Mouse (Mus musculus): Measurements from ENCODE around the gene Cdc25b. TPM values are rescaled to one million over a fixed set of nuclear protein-coding genes. Genes with fewer than 3 reads are reported as not detected.

Cdc25b gene
- polyA plus RNA-seq, 1 experiment from 2014 or later = 102 TPM

GRCm38 (mm10) chr2:131196606-131197316 lies 10.0 kb downstream of the Cdc25b start:
- 89% methylated on average over 16 of the region's 16 CpGs for WGBS
- Histone ChIP-seq H3K9me3 (ENCODE audit: control insufficient read depth, low read length) (no peaks in the 10 kb centered on the region), H3K9ac (ENCODE audit: low read depth, low read length) (no peak overlapping the region), H3K27me3 (ENCODE audit: control insufficient read depth, insufficient read depth, low read length) (no peaks in the 10 kb centered on the region), H3K36me3 (ENCODE audit: control insufficient read depth, insufficient read depth, low read length) (peaks cover 20% of the 10 kb centered on the region), H3K4me1 (replicated peaks; ENCODE audit: control insufficient read depth, insufficient read depth, low read length) (no peaks in the 10 kb centered on the region), H3K4me3 (ENCODE audit: low read depth, low read length) (no peak overlapping the region), H3K4me2 (replicated peaks; ENCODE audit: low read depth, low read length) (no peak overlapping the region), H3K27ac (ENCODE audit: low read depth, low read length) (no peak overlapping the region)
- DNase-seq (ENCODE audit: low spot score) (no peak), ATAC-seq (ENCODE audit: low FRiP score) (no peak)

GRCm38 (mm10) chr2:131200710-131201109 lies 14.0 kb downstream of the Cdc25b start:
- Histone ChIP-seq H3K9me3 (ENCODE audit: control insufficient read depth, low read length) (no peaks in the 10 kb centered on the region), H3K4me3 (ENCODE audit: low read depth, low read length) (no peak overlapping the region), H3K4me2 (replicated peaks; ENCODE audit: low read depth, low read length) (no peak overlapping the region), H3K27me3 (ENCODE audit: control insufficient read depth, insufficient read depth, low read length) (no peaks in the 10 kb centered on the region), H3K27ac (ENCODE audit: low read depth, low read length) (no peak overlapping the region), H3K4me1 (replicated peaks; ENCODE audit: control insufficient read depth, insufficient read depth, low read length) (no peaks in the 10 kb centered on the region), H3K36me3 (ENCODE audit: control insufficient read depth, insufficient read depth, low read length) (peaks cover 3% of the 10 kb centered on the region; the same call in 1 of the 2 replicates), H3K9ac (ENCODE audit: low read depth, low read length) (no peak overlapping the region)
- ATAC-seq (ENCODE audit: low FRiP score) (no peak), DNase-seq (ENCODE audit: low spot score) (no peak)
- 81% methylated on average over 2 of the region's 2 CpGs for WGBS

DNA sequence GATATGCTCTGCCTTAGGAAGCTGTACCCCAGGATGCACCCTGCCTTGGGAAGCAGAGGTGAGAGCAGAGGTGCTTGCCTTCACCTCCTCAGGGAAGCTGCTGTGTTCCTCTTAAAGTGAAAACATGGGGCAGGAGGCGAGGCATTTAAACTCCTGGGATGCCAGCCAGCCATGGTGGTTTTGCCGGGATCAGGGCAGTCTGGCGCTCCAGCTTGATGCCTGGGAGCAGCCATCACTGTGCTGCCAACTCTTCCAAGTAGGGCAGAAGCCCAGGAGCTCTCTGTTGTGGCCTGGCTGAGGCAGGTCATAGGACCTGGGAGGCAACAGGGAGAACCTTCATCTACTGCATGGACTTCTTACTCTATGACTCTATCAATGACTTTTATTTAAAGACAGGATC lies 14.5 kb downstream of the Cdc25b start:
- no peaks in the 10 kb centered on the region for H3K9me3 ChIP-seq (ENCODE audit: control insufficient read depth, low read length)
- H3K4me3 ChIP-seq (ENCODE audit: low read depth, low read length) = no peak overlapping the region
- H3K27ac ChIP-seq (ENCODE audit: low read depth, low read length) = no peak overlapping the region
- no peak overlapping the region for H3K4me2 ChIP-seq (replicated peaks; ENCODE audit: low read depth, low read length)
- H3K9ac ChIP-seq (ENCODE audit: low read depth, low read length) = no peak overlapping the region
- 89% methylated on average over 3 of the region's 3 CpGs for WGBS
- H3K36me3 ChIP-seq (ENCODE audit: control insufficient read depth, insufficient read depth, low read length) = peaks cover 3% of the 10 kb centered on the region; the same call in 1 of the 2 replicates
- DNase-seq (ENCODE audit: low spot score) (no peak), ATAC-seq (ENCODE audit: low FRiP score) (no peak)
- H3K27me3 ChIP-seq (ENCODE audit: control insufficient read depth, insufficient read depth, low read length) = no peaks in the 10 kb centered on the region
- H3K4me1 ChIP-seq (replicated peaks; ENCODE audit: control insufficient read depth, insufficient read depth, low read length) = no peaks in the 10 kb centered on the region

DNA sequence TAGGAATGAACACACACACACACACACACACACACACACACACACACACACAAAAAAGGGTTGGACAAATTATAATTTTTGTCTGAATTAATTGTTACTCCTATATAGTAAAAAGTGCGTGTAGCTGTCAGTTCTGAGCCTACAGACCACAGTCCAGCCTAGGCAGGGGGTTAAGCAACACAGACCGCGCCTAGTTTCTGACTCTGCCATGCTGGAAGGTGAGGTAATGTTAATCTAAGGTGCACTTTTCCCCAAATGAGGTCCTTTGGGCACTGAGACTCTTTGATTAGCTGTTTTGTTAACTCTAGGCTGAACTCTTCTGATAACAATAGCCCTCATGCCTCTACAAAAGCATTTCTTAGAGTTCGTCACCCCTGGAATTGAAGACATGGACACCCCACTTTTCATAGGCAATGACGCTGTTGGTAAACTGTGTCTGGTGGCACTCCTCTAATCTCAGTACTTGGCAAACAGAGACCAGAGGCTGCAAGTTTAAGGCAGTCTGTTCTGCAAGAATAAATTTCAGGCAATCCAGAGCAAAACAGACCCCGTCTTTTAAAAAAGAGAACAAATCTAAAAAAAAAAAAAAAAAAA lies 17.2 kb downstream of the Cdc25b start:
- H3K4me3 ChIP-seq (ENCODE audit: low read depth, low read length) = no peak overlapping the region
- H3K36me3 ChIP-seq (ENCODE audit: control insufficient read depth, insufficient read depth, low read length) = no peaks in the 10 kb centered on the region
- no peaks in the 10 kb centered on the region for H3K9me3 ChIP-seq (ENCODE audit: control insufficient read depth, low read length)
- DNase-seq (ENCODE audit: low spot score) (no peak), ATAC-seq (ENCODE audit: low FRiP score) (no peak)
- WGBS = 89% methylated on average over 6 of the region's 6 CpGs
- H3K9ac ChIP-seq (ENCODE audit: low read depth, low read length) = no peak overlapping the region
- no peak overlapping the region for H3K27ac ChIP-seq (ENCODE audit: low read depth, low read length)
- no peak overlapping the region for H3K4me2 ChIP-seq (replicated peaks; ENCODE audit: low read depth, low read length)
- no peaks in the 10 kb centered on the region for H3K4me1 ChIP-seq (replicated peaks; ENCODE audit: control insufficient read depth, insufficient read depth, low read length)
- no peaks in the 10 kb centered on the region for H3K27me3 ChIP-seq (ENCODE audit: control insufficient read depth, insufficient read depth, low read length)

DNA sequence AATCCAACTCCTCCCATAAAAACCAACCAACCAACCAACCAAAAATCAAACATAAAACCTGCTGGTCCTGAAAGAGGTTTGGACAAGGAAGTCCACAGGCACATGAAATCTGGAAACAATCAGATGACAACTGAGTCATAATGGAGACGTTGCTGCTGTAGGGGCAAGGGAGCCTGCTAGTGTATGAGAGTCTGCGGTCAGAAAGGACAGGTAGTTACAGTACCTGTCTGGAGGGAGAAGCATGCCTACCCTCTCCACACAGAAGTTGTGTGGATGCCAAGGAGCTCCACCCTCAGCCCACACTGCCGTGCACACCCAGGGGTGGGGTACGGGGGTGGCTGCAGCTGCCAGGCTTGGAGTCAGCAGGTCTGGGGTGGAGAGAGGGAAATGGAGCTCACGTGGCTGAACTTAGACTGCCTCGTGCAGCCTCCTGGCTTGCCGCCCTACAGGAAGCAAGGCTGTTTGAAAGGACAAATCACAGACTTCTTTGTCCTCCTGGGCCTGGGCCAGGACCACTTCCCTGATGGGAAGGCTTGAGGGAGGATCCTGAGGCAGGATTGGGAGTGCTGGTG lies 17.7 kb downstream of the Cdc25b start:
- WGBS = 64% methylated on average over 7 of the region's 7 CpGs
- no peaks in the 10 kb centered on the region for H3K27me3 ChIP-seq (ENCODE audit: control insufficient read depth, insufficient read depth, low read length)
- H3K4me2 ChIP-seq (replicated peaks; ENCODE audit: low read depth, low read length) = no peak overlapping the region
- H3K9me3 ChIP-seq (ENCODE audit: control insufficient read depth, low read length) = no peaks in the 10 kb centered on the region
- DNase-seq (ENCODE audit: low spot score) (no peak), ATAC-seq (ENCODE audit: low FRiP score) (no peak)
- H3K4me1 ChIP-seq (replicated peaks; ENCODE audit: control insufficient read depth, insufficient read depth, low read length) = no peaks in the 10 kb centered on the region
- no peak overlapping the region for H3K9ac ChIP-seq (ENCODE audit: low read depth, low read length)
- H3K4me3 ChIP-seq (ENCODE audit: low read depth, low read length) = no peak overlapping the region
- H3K36me3 ChIP-seq (ENCODE audit: control insufficient read depth, insufficient read depth, low read length) = no peaks in the 10 kb centered on the region
- H3K27ac ChIP-seq (ENCODE audit: low read depth, low read length) = no peak overlapping the region

DNA sequence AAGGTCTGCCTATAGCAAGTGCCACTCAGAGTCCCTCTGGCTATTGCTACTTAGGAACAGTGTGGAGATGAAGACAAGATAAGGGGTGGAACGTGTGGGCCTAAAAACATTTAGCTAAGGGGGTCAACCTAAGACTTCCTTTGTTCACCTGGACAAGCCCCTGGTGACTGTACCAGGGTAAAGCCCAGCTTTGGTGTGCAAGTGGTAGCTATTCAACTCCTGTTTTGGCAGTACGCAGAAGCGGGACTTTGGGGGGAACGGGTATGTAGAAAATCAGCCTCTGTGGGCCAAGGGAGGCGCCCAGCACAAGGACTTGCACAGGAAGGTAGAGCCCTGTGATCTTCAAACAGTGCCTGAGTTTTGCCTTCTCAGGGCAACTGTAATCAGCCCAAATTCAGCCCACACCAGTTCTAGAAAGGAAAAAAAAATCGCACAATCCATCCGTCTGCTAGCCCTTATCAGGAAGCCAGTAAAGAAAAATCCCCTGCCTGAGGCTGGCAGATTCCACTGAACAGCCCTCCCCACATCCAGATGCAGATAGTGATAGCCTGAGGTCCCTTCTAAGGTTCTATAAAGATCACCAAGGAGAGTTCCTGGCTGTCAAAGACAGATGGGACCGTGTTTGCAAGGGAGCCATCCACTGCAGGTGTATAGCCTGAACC lies 18.9 kb downstream of the Cdc25b start:
- Histone ChIP-seq H3K4me2 (replicated peaks; ENCODE audit: low read depth, low read length) (no peak overlapping the region), H3K27ac (ENCODE audit: low read depth, low read length) (no peak overlapping the region), H3K9ac (ENCODE audit: low read depth, low read length) (no peak overlapping the region), H3K4me1 (replicated peaks; ENCODE audit: control insufficient read depth, insufficient read depth, low read length) (no peaks in the 10 kb centered on the region), H3K36me3 (ENCODE audit: control insufficient read depth, insufficient read depth, low read length) (no peaks in the 10 kb centered on the region), H3K9me3 (ENCODE audit: control insufficient read depth, low read length) (no peaks in the 10 kb centered on the region), H3K27me3 (ENCODE audit: control insufficient read depth, insufficient read depth, low read length) (no peaks in the 10 kb centered on the region), H3K4me3 (ENCODE audit: low read depth, low read length) (no peak overlapping the region)
- ATAC-seq (ENCODE audit: low FRiP score) = no peak
- 90% methylated on average over 8 of the region's 8 CpGs for WGBS
- DNase-seq (ENCODE audit: low spot score) = no peak

DNA sequence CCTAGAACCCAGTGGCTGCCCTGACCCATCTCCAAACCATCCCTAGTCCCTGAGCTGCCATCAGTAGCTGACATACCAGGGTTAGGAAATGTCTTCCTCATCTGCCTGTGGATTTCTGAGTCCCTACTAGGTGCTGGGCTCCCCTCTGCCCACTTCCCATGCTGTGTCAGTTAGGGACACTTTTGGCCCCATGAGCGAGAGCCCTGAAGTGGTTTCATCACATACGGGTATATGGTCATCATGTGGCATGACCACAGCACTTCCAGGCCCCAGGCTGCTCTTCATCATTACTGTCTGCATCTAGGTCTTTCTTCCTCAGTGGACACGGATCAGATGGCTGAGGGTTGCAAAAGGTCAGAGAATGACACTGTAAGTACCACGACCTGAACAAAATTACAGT lies 20.0 kb downstream of the Cdc25b start, which contains the start of gene Ap5s1:
TSS of gene Ap5s1 (plus strand) at position 301 of the 400 bp plus-strand sequence.
- Histone ChIP-seq H3K9me3 (ENCODE audit: control insufficient read depth, low read length) (no peaks in the 10 kb centered on the region), H3K36me3 (ENCODE audit: control insufficient read depth, insufficient read depth, low read length) (no peaks in the 10 kb centered on the region), H3K27ac (ENCODE audit: low read depth, low read length) (no peak within 1 kb of the TSS), H3K4me2 (replicated peaks; ENCODE audit: low read depth, low read length) (no peak within 1 kb of the TSS), H3K4me1 (replicated peaks; ENCODE audit: control insufficient read depth, insufficient read depth, low read length) (0 out of 2 replicates have a peak, but pooled peaks cover 4% of the 10 kb centered on the region), H3K4me3 (ENCODE audit: low read depth, low read length) (no peak within 1 kb of the TSS), H3K9ac (ENCODE audit: low read depth, low read length) (no peak within 1 kb of the TSS), H3K27me3 (ENCODE audit: control insufficient read depth, insufficient read depth, low read length) (no peaks in the 10 kb centered on the region)
- DNase-seq (ENCODE audit: low spot score) = no peak
- no peak for ATAC-seq (ENCODE audit: low FRiP score)
- whole genome bisulfite sequencing = 83% methylated on average over 4 of the region's 4 CpGs

GRCm38 (mm10) chr2:131208356-131208755 lies 21.6 kb downstream of the Cdc25b start:
- H3K27ac ChIP-seq (ENCODE audit: low read depth, low read length) = no peak overlapping the region
- H3K9ac ChIP-seq (ENCODE audit: low read depth, low read length) = no peak overlapping the region
- H3K36me3 ChIP-seq (ENCODE audit: control insufficient read depth, insufficient read depth, low read length) = no peaks in the 10 kb centered on the region
- no peak for DNase-seq (ENCODE audit: low spot score)
- H3K9me3 ChIP-seq (ENCODE audit: control insufficient read depth, low read length) = no peaks in the 10 kb centered on the region
- H3K4me1 ChIP-seq (replicated peaks; ENCODE audit: control insufficient read depth, insufficient read depth, low read length) = 0 out of 2 replicates have a peak, but pooled peaks cover 4% of the 10 kb centered on the region
- no peak for ATAC-seq (ENCODE audit: low FRiP score)
- H3K27me3 ChIP-seq (ENCODE audit: control insufficient read depth, insufficient read depth, low read length) = no peaks in the 10 kb centered on the region
- no peak overlapping the region for H3K4me3 ChIP-seq (ENCODE audit: low read depth, low read length)
- H3K4me2 ChIP-seq (replicated peaks; ENCODE audit: low read depth, low read length) = no peak overlapping the region
- WGBS = 82% methylated on average over 2 of the region's 2 CpGs
